Mouse (Mus musculus) spleen, postnatal 36 days (tissue): Measurements from ENCODE around the gene Smap2.
A peak's percentile ranks its signal among the peaks of the same experiment; 100 is the strongest.

Experiments used
- DNase-seq, 2 experiments: peaks; one replicate each; pipeline ENCODE4 v3.0.0; 2022; ENCODE audit warnings: low spot score in 2 of 2, mixed read lengths in 1 of 2

Gene Smap2

GRCm38 (mm10) chr4:121020040-121020790, 3.2 kb upstream of the Smap2 start:
- no peak for DNase-seq

- no peak for DNase-seq
These were observed 1.2 kb upstream of the Smap2 start for GRCm38 (mm10) chr4:121018250-121018649.

- peak; percentile 67 to 71 for DNase-seq
These were observed 787 bp downstream of the Smap2 start for GRCm38 (mm10) chr4:121016021-121016898.

GRCm38 (mm10) chr4:121015268-121015659, 1.8 kb downstream of the Smap2 start:
- DNase-seq, result no peak

DNA sequence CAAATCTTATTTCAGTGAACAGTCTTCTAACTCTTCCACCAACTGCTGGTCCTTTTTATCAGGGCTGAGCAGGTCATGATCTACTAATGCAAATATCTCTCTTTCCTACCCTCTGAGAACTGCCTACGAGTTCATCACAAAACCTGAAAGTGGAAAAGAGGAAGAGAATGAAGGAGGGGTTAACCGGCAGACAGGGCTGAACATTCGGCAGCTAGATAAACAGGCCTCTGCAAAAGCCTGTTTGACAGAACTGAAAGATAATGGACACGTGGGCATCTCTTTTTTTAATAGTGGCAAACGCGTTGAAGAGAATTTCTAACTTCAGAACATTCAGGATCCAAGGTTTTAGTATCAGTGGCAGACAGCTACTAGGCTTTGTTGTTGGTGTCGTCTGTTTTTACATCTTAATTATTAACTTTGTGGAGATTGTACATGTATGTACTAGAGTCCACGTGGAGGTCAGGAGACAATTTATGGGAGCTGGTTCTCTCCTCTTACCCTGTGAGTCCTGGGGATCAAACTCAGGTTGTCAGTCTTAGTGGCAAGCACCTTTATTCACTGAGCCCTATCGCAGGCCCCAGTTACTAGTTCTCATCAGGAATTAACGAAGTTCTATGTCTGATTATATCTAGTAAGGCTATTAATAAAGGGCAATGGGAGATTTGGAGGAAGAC, 2.3 kb downstream of the Smap2 start:
- peak; percentile 79 to 85 for DNase-seq

- DNase-seq, result no peak
These were observed 6.1 kb downstream of the Smap2 start for GRCm38 (mm10) chr4:121010770-121011549.

DNA sequence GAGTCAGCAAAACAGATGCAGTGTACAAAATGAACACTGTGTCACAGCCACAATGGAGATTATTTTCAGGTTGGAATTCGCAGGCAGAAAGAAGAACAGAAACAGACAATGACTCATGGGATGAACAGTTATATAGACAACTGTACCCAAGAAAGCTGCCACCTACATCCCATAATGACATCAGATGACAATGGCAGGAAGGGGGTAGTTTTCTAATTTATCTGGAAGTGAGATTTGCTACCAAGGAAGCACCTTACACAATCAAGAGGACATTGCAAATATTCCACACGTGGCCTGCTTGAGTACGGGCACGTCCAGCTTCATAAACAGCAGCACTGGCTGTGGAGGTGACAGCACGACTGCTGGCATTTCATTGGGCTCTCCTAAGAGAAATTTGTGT, 7.9 kb downstream of the Smap2 start:
- DNase-seq, result no peak

- DNase-seq, result no peak
These were observed 8.8 kb downstream of the Smap2 start for GRCm38 (mm10) chr4:121008071-121008745.

- DNase-seq, result no peak
These were observed 10.0 kb downstream of the Smap2 start for GRCm38 (mm10) chr4:121007006-121007405.

GRCm38 (mm10) chr4:121004679-121005078, 12.4 kb downstream of the Smap2 start:
- DNase-seq, result peak; percentile 68 to 75

GRCm38 (mm10) chr4:121003611-121004091, 13.4 kb downstream of the Smap2 start:
- DNase-seq, result no peak

DNA sequence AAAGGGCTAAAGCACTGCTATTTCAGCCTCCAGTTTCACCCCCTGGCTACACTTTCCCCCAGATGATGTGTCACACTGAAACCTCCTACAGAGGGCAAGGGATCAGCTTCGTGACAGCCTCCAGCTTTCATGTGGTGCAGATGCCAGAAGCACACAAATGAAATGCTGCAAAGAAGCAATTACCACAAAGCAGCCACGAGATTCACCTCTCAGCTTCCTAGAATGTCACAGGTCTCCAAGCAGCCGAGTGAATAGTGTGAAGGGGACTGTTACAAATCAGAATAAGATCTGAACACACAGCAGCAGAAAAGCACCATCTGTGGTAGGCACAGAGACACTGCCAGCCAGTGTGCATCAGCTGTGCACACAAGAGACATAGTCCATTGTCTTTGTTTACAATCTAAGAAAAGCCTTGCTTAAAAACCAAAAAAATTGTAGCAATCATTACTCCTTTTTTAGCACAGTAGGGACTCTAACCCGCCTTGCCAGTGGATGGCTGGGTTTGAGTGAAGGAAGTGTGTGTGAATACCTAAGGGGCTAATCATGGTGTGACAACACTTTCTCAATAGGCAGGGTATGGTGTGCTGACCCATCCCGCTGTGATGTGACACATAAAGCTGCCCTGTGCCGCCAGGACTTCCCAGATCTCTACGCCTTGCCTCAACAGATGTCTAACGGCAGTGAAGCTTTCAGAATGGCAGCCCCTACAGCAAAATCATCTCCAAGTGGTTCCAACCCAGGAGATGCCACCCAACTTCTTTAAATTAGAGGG, 14.5 kb downstream of the Smap2 start:
- DNase-seq, result peak in 1 of 2 experiments; percentile 19

DNA sequence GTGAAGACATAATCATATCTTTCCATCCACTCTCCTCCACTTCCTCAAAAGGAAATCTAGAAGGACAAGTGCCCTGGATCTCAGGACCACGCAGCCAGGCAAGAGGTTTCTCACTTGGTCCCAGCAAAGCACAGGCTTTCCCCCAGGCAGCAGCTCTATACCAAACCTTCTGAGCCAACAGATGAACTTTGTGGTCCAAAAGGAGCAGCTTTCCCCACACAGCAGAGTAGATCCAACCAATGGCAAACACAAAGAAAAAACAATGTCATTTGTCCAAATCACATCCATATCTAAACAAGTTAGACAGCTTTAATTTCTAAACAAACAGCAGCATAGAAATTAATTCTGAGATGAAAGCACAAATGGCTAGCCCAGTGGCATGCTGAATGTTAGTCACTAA, 15.4 kb downstream of the Smap2 start:
- DNase-seq, result no peak

GRCm38 (mm10) chr4:121001042-121001441, 16.0 kb downstream of the Smap2 start:
- peak in 1 of 2 experiments; percentile 22 for DNase-seq

GRCm38 (mm10) chr4:120995911-120996310, 21.1 kb downstream of the Smap2 start:
- no peak for DNase-seq

DNA sequence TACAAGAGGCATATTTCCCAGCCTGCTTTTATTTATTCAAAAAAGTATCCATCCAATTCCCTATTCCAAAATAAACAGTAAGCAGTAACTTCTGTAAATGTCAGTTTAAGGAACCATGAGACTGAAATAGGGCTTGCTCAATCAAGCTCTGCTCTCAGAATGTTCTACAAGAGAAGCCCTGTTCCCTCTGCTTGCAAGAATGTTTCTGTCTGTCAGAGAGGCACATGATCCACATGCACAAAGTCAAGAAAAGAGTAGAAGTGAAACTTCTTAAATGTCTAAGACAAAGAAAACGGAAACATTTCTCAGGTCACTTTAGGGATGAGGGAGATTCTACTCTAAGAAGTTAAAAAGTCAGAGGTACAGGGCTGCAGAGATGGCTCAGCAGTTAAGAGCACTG, 24.0 kb downstream of the Smap2 start:
- DNase-seq, result peak; percentile 57 to 68

DNA sequence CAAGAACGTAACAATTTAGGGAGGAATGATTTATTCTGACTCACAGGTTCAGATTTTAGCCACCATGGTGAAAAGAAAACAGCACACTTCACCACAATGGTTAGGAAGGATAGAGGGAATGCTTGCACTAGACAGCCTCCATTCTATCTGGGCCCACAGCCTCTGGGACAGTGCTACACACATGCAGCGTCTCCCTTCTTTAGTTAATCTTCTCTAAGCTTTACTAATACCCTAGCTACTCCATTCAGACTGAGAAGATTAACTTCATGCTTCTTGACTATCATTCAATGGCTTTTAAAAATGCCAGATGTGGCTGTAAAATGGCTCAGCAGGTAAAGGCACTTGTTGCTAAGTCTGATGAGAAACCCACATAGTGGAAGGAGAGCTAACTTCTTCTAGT, 24.8 kb downstream of the Smap2 start:
- no peak for DNase-seq

DNA sequence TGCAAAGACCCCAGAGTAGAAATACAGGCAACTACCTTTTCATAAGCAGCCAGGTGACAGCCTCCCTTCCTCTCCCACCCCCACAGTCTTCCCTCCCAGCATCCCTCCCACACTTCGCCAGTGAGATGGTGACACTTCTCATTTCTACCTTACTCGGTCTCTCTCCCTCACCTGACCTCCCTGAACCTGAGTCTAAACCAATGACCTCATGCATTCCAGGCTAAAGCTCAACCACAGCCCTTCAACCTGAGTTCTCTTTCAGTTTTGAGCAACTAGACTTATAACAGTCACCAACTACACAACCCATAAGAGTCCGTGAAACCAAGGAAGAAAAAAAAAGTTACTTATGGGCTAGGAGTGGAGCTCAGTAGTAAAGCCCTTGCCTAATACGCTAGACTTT, 29.7 kb downstream of the Smap2 start:
- no peak for DNase-seq

DNA sequence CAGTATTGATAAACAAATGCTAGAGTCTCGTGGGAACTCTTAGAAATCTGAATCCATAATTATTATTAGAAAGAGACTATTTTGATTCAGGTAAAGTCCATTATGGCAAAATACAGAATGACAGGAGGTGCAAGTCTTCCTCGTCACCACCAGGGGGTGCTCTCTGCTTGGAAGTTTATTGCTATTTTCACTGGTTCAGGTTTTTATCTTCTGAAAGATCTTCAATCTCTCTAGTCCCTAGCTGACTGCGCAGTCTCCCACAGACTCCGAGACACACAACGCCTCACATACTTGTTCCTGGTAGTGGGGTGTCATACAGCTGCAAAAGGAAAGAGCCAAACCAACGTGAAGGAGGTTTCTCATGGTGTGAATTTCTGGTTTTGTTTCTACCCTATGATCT, 30.6 kb downstream of the Smap2 start:
- DNase-seq, result peak; percentile 22 to 44

- DNase-seq, result peak; percentile 31 to 54
These were observed 38.8 kb downstream of the Smap2 start for GRCm38 (mm10) chr4:120978221-120978620.
